Mouse (Mus musculus) bone marrow macrophage, adult 2 months (primary cell): Measurements from ENCODE around the gene Hmx1.

Experiments used
- CTCF ChIP-seq: IDR thresholded peaks from 2 replicates; pipeline ENCODE4 v1.5.1; 2012; ENCODE audit warnings: low read depth, mild to moderate bottlenecking, low read length, moderate library complexity
- POLR2A ChIP-seq: IDR thresholded peaks from 2 replicates; pipeline ENCODE4 v1.6.1; 2012; ENCODE audit warnings: mild to moderate bottlenecking, low read depth, low read length, borderline replicate concordance

- TF ChIP-seq POLR2A = no peak
- no peak for TF ChIP-seq CTCF
Measured at GRCm38 (mm10) chr5:35440459-35440858, 51.6 kb downstream of the Hmx1 start.
